Mouse (Mus musculus) heart, adult 9 months (tissue): ENCODE measurements around the gene Capn8.

Source experiments
- DNase-seq, 2 experiments: peaks; one replicate each; pipeline ENCODE4 v3.0.0; 2022; ENCODE audit warnings: low spot score in 2 of 2

Gene Capn8

GRCm38 (mm10) chr1:182678151-182678550 is 113.3 kb downstream of the Capn8 start:
- no peak for DNase-seq

GRCm38 (mm10) chr1:182679169-182679568 is 114.4 kb downstream of the Capn8 start:
- no peak for DNase-seq

GRCm38 (mm10) chr1:182679582-182679981 is 114.8 kb downstream of the Capn8 start:
- no peak for DNase-seq
